Mouse (Mus musculus): ENCODE measurements at regions not wholly inside any gene's neighbourhood (a gene's known extent, or its start where the extent isn't known, plus 50 kb on each side); places are given as distances from the start of the nearest gene placed in this dataset.

GRCm38 (mm10) chr13:97512521-97512920 is 247.9 kb downstream of the Gm10260 start:
- TF ChIP-seq CTCF (IDR thresholded peaks at IDR 0.05; ENCODE audit: control insufficient read depth, insufficient read depth, insufficient read length) (no peak), MYOD1 (IDR thresholded peaks at IDR 0.05; ENCODE audit: control insufficient read depth, insufficient read length, low read depth) (no peak), USF1 (IDR thresholded peaks at IDR 0.05; ENCODE audit: low read depth) (no peak), MYOG (IDR thresholded peaks at IDR 0.05; ENCODE audit: control insufficient read depth, extremely low read depth, insufficient read length) (no peak), MAX (IDR thresholded peaks at IDR 0.05) (no peak), CEBPB (IDR thresholded peaks at IDR 0.05; ENCODE audit: low read depth) (no peak)

Data from C2C12 (cell line).